Mouse (Mus musculus) liver, adult 2 months (tissue): ENCODE measurements around the gene Tmem39a.

Source experiments
- CTCF ChIP-seq: fragments of 200-500 bp; IDR thresholded peaks from 2 replicates; pipeline ENCODE4 v1.5.1; 2011; ENCODE audit warnings: low read depth, low read length, control low read depth
- POLR2A ChIP-seq: fragments of 200-500 bp; IDR thresholded peaks from 2 replicates; pipeline ENCODE4 v1.6.1; 2011; ENCODE audit warnings: low read length, control low read depth; ENCODE audit not compliant: insufficient read depth; ENCODE audit errors: extremely low read depth

GRCm38 (mm10) chr16:38598986-38599680, 40.6 kb downstream of the Tmem39a start:
- TF ChIP-seq CTCF, result no peak
- no peak for TF ChIP-seq POLR2A
